Mouse (Mus musculus): Measurements from ENCODE around the gene Gm9903. TPM values are rescaled to one million over a fixed set of nuclear protein-coding genes. Genes with fewer than 3 reads are reported as not detected.

The Gm9903 gene
- total RNA-seq, 2 experiments from 2014 or later = 0.39 to 0.84 TPM

Other genes starting within 250 kb of the Gm9903 start
- gene Nkx1-1, start 195.9 kb upstream of the Gm9903 start, total RNA-seq (2021) = not detected
- gene Fam53a, start 290 bp upstream of the Gm9903 start, total RNA-seq (2021) = 10 to 100 TPM; 25.9 to 28.7 TPM
- gene Slbp, start 22.6 kb downstream of the Gm9903 start, total RNA-seq (2021) = 10 to 100 TPM; 13.1 to 13.7 TPM
- 1 to 10 TPM; 2.0 to 2.2 TPM for gene Tacc3, start 28.2 kb downstream of the Gm9903 start, total RNA-seq (2021)
- 10 to 100 TPM; 20.8 to 21.0 TPM for gene Tmem129, start 28.5 kb downstream of the Gm9903 start, total RNA-seq (2021)
- 1 to 10 TPM; 6.2 to 9.6 TPM for gene Fgfr3, start 91.7 kb downstream of the Gm9903 start, total RNA-seq (2021)
- gene Letm1, start 152.9 kb downstream of the Gm9903 start, total RNA-seq (2021) = 100 to 1,000 TPM; 134 to 161 TPM
- gene Nsd2, start 190.8 kb downstream of the Gm9903 start, total RNA-seq (2021) = 10 to 100 TPM; 23.1 to 23.2 TPM